Mouse (Mus musculus) heart, adult 2 months (tissue): ENCODE results near the gene Gcnt7.

ENCODE experiments used
- CTCF ChIP-seq: fragments of 200-600 bp; IDR thresholded peaks from 2 replicates; pipeline ENCODE4 v1.8.1; 2022; ENCODE audit warnings: antibody characterized with exemption, mild to moderate bottlenecking, moderate library complexity
- EP300 ChIP-seq: fragments of 200-500 bp; IDR thresholded peaks from 2 replicates; pipeline ENCODE4 v1.6.1; 2011; ENCODE audit warnings: low read depth, low read length, control low read depth; ENCODE audit not compliant: insufficient read depth
- POLR2A ChIP-seq: fragments of 200-500 bp; IDR thresholded peaks from 2 replicates; pipeline ENCODE4 v1.6.1; 2011; ENCODE audit warnings: mild to moderate bottlenecking, low read depth, low read length, control low read depth; ENCODE audit not compliant: insufficient read depth

- no peak for TF ChIP-seq CTCF
- no peak for TF ChIP-seq EP300
- TF ChIP-seq POLR2A: no peak
Observed at GRCm38 (mm10) chr2:172480296-172480695, 21.9 kb upstream of the Gcnt7 start.
